12 mouse cellular contexts compared by ENCODE assay signal in the genomic region with DNA sequence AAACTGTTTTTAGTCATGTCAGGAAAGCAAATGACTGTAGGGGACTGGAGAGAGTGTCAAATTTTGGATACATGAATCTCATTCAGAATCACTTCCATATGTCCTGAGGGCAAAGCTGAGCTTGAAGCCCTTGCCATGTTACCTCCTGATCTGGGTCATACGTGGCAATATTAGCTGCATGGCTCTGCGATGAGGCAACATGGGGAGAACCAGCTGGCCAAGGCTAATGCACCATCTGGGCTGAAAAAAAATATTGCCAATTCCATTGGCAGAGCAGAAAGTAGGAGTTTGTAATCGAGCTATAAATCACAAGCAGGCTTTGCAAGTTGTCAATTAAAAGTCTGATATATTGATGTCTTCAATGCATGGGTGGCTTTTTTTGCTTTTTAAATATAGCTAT.
DNase-seq lines count a peak whose midpoint lies in the region; ATAC-seq lines count a peak whose summit lies in the region.
"Had no signal": no experiment of that assay in that cellular context is flagged by ENCODE, and none has a peak within 500 bp of the region (broad histone marks: within the 10 kb centered on the region; RNA-seq: fewer than 3 reads in every experiment).

No protein-coding gene starts in this region.

- peak; percentile 14 for DNase-seq in hindbrain, embryonic 10.5 days (ENCODE audit: low spot score)
- peak; percentile 89 for DNase-seq in cerebellum, adult 9-11 months
- no peak for DNase-seq in Muller cell, postnatal 12 days (ENCODE audit: inconsistent ontology term)
- DNase-seq: adrenal gland, postnatal 14 days; thymus, postnatal 4 days had no signal

- 71% methylated on average over 3 of the region's 3 CpGs for WGBS in hindbrain, embryonic 10.5 days
- WGBS in hindbrain, embryonic 12.5 days, result 34% methylated on average over 3 of the region's 3 CpGs
- whole genome bisulfite sequencing in hindbrain, embryonic 16.5 days, result 47% methylated on average over 3 of the region's 3 CpGs
- 41% methylated on average over 3 of the region's 3 CpGs for WGBS in neural tube, embryonic 14.5 days

- H3K4me3 ChIP-seq in hindbrain, embryonic 10.5 days, result no peak overlapping the region
- no peak overlapping the region for H3K4me3 ChIP-seq in hindbrain, embryonic 12.5 days
- no peak overlapping the region for H3K4me3 ChIP-seq in hindbrain, embryonic 16.5 days (ENCODE audit: low read length)
- H3K4me3 ChIP-seq in neural tube, embryonic 14.5 days (ENCODE audit: low read depth, low read length), result no peak overlapping the region
- H3K4me3 ChIP-seq: heart, embryonic 10.5 days; liver, embryonic 15.5 days had no signal

- H3K4me1 ChIP-seq in hindbrain, embryonic 10.5 days (replicated peaks), result no peaks in the 10 kb centered on the region
- H3K4me1 ChIP-seq in hindbrain, embryonic 12.5 days, result no peaks in the 10 kb centered on the region
- no peaks in the 10 kb centered on the region for H3K4me1 ChIP-seq in hindbrain, embryonic 16.5 days (ENCODE audit: control insufficient read depth, insufficient read depth, low read depth, low read length)
- H3K4me1 ChIP-seq in neural tube, embryonic 14.5 days (ENCODE audit: control insufficient read depth, insufficient read depth, low read length), result no peaks in the 10 kb centered on the region
- H3K4me1 ChIP-seq: heart, embryonic 10.5 days; liver, embryonic 15.5 days had no signal

- no peak overlapping the region for H3K9ac ChIP-seq in hindbrain, embryonic 12.5 days
- H3K9ac ChIP-seq in hindbrain, embryonic 16.5 days (ENCODE audit: low read depth, low read length), result no peak overlapping the region
- H3K9ac ChIP-seq in neural tube, embryonic 14.5 days (replicated peaks; ENCODE audit: low read depth, low read length), result no peak overlapping the region
- H3K9ac ChIP-seq: liver, embryonic 15.5 days had no signal

- H3K4me2 ChIP-seq in hindbrain, embryonic 12.5 days (replicated peaks), result no peak overlapping the region
- no peak overlapping the region for H3K4me2 ChIP-seq in hindbrain, embryonic 16.5 days (ENCODE audit: low read length)
- no peak overlapping the region for H3K4me2 ChIP-seq in neural tube, embryonic 14.5 days (ENCODE audit: low read depth, low read length)
- H3K4me2 ChIP-seq: liver, embryonic 15.5 days had no signal

- ATAC-seq in hindbrain, embryonic 12.5 days (ENCODE audit: low FRiP score), result no peak
- ATAC-seq in hindbrain, embryonic 16.5 days, result peak; percentile 79; the same call in 1 of the 2 replicates
- ATAC-seq in neural tube, embryonic 14.5 days (ENCODE audit: low read depth), result peak; percentile 76
- no peak for ATAC-seq in megakaryocyte, adult 5-6 weeks (ENCODE audit: poor library complexity, severe bottlenecking)
- no peak for ATAC-seq in inflammation-experienced regulatory T-cells, adult 6 months

- H3K9me3 ChIP-seq in hindbrain, embryonic 10.5 days, result no peaks in the 10 kb centered on the region
- H3K9me3 ChIP-seq in hindbrain, embryonic 12.5 days (replicated peaks), result no peaks in the 10 kb centered on the region
- H3K9me3 ChIP-seq in hindbrain, embryonic 16.5 days (ENCODE audit: control insufficient read depth, low read length), result no peaks in the 10 kb centered on the region
- H3K9me3 ChIP-seq in neural tube, embryonic 14.5 days (ENCODE audit: control insufficient read depth, low read length), result no peaks in the 10 kb centered on the region
- H3K9me3 ChIP-seq: heart, embryonic 10.5 days; liver, embryonic 15.5 days had no signal

- no peaks in the 10 kb centered on the region for H3K36me3 ChIP-seq in hindbrain, embryonic 10.5 days
- no peaks in the 10 kb centered on the region for H3K36me3 ChIP-seq in hindbrain, embryonic 12.5 days
- no peaks in the 10 kb centered on the region for H3K36me3 ChIP-seq in hindbrain, embryonic 16.5 days (ENCODE audit: control insufficient read depth, insufficient read depth, low read length)
- H3K36me3 ChIP-seq in neural tube, embryonic 14.5 days (ENCODE audit: control insufficient read depth, insufficient read depth, low read length), result no peaks in the 10 kb centered on the region
- H3K36me3 ChIP-seq: heart, embryonic 10.5 days; liver, embryonic 15.5 days had no signal

- H3K27me3 ChIP-seq in hindbrain, embryonic 10.5 days (ENCODE audit: insufficient read depth, poor library complexity, severe bottlenecking), result no peaks in the 10 kb centered on the region
- H3K27me3 ChIP-seq in hindbrain, embryonic 12.5 days, result no peaks in the 10 kb centered on the region
- H3K27me3 ChIP-seq in hindbrain, embryonic 16.5 days (replicated peaks; ENCODE audit: control insufficient read depth, insufficient read depth, low read length), result no peaks in the 10 kb centered on the region
- no peaks in the 10 kb centered on the region for H3K27me3 ChIP-seq in neural tube, embryonic 14.5 days (ENCODE audit: control insufficient read depth, insufficient read depth, low read length)
- H3K27me3 ChIP-seq: liver, embryonic 15.5 days had no signal

- H3K27ac ChIP-seq in hindbrain, embryonic 10.5 days, result no peak overlapping the region
- no peak overlapping the region for H3K27ac ChIP-seq in hindbrain, embryonic 12.5 days
- H3K27ac ChIP-seq in hindbrain, embryonic 16.5 days (ENCODE audit: low read depth, low read length), result no peak overlapping the region
- no peak overlapping the region for H3K27ac ChIP-seq in neural tube, embryonic 14.5 days (ENCODE audit: low read depth, low read length)
- H3K27ac ChIP-seq: heart, embryonic 10.5 days; liver, embryonic 15.5 days had no signal

Comparison
In these comparisons a context has a peak if more than half of its experiments do, and no peak if none do; other contexts are left out.
1. ATAC-seq: peak in hindbrain, embryonic 16.5 days (single experiment) and neural tube, embryonic 14.5 days (single experiment); none in hindbrain, embryonic 12.5 days (single experiment), megakaryocyte, adult 5-6 weeks (single experiment) and inflammation-experienced regulatory T-cells, adult 6 months (single experiment).